Mouse (Mus musculus) embryonic fibroblast, embryonic 13.5 days (primary cell): ENCODE measurements around the gene Akr1d1. TPM values are rescaled to one million over a fixed set of nuclear protein-coding genes. Genes with fewer than 3 reads are reported as not detected.

Source experiments
- H3K27ac ChIP-seq: 2 replicates; pipeline ENCODE4 v1.5.1; 2012; ENCODE audit warnings: low read length, control low read depth, inconsistent platforms; ENCODE audit not compliant: insufficient read depth
- H3K4me1 ChIP-seq: 2 replicates; pipeline ENCODE4 v1.6.1; 2011; ENCODE audit warnings: low read length; ENCODE audit not compliant: control insufficient read depth, insufficient read depth
- H3K4me3 ChIP-seq: 2 replicates; pipeline ENCODE4 v1.5.1; 2011; ENCODE audit warnings: mild to moderate bottlenecking, control low read depth, low read length; ENCODE audit not compliant: insufficient read depth
- CTCF ChIP-seq: IDR thresholded peaks from 2 replicates; pipeline ENCODE4 v1.5.1; 2011; ENCODE audit warnings: mild to moderate bottlenecking, control low read depth, low read length, moderate library complexity, borderline replicate concordance; ENCODE audit not compliant: insufficient read depth
- POLR2A ChIP-seq: IDR thresholded peaks from 2 replicates; pipeline ENCODE4 v1.6.1; 2011; ENCODE audit warnings: low read depth, mild to moderate bottlenecking, control low read depth, low read length, moderate library complexity
- polyA plus RNA-seq: library from polyadenylated mRNA; stranded (reverse); fragments of >200 nt; gene quantifications from 2 replicates; pipeline ENCODE4 v1.2.4, GENCODE M21; 2011; ENCODE audit warnings: low read depth; ENCODE audit not compliant: missing spikeins, insufficient read length

Akr1d1 gene
- polyA plus RNA-seq, 1 experiment = not detected

GRCm38 (mm10) chr6:37552760-37553159, 22.8 kb downstream of the Akr1d1 start:
- no peak overlapping the region for H3K4me3 ChIP-seq
- no peak overlapping the region for H3K27ac ChIP-seq
- H3K4me1 ChIP-seq = no peaks in the 10 kb centered on the region
- TF ChIP-seq POLR2A (no peak), CTCF (no peak)

- no peak overlapping the region for H3K27ac ChIP-seq
- no peaks in the 10 kb centered on the region for H3K4me1 ChIP-seq
- no peak for TF ChIP-seq POLR2A
- no peak for TF ChIP-seq CTCF
- H3K4me3 ChIP-seq = no peak overlapping the region
Observed at GRCm38 (mm10) chr6:37553926-37554325, 24.0 kb downstream of the Akr1d1 start.

GRCm38 (mm10) chr6:37554327-37554726, 24.4 kb downstream of the Akr1d1 start:
- TF ChIP-seq POLR2A (no peak), CTCF (no peak)
- H3K27ac ChIP-seq = no peak overlapping the region
- no peak overlapping the region for H3K4me3 ChIP-seq
- H3K4me1 ChIP-seq = no peaks in the 10 kb centered on the region

GRCm38 (mm10) chr6:37563861-37564260, 33.9 kb downstream of the Akr1d1 start:
- no peaks in the 10 kb centered on the region for H3K4me1 ChIP-seq
- no peak overlapping the region for H3K27ac ChIP-seq
- H3K4me3 ChIP-seq = no peak overlapping the region
- TF ChIP-seq POLR2A = no peak
- no peak for TF ChIP-seq CTCF

GRCm38 (mm10) chr6:37567363-37567762, 37.4 kb downstream of the Akr1d1 start:
- TF ChIP-seq CTCF (no peak), POLR2A (no peak)
- no peak overlapping the region for H3K27ac ChIP-seq
- no peak overlapping the region for H3K4me3 ChIP-seq
- H3K4me1 ChIP-seq = no peaks in the 10 kb centered on the region

GRCm38 (mm10) chr6:37571939-37572338, 42.0 kb downstream of the Akr1d1 start:
- TF ChIP-seq CTCF (no peak), POLR2A (no peak)
- no peak overlapping the region for H3K27ac ChIP-seq

GRCm38 (mm10) chr6:37572935-37573334, 43.0 kb downstream of the Akr1d1 start:
- H3K4me1 ChIP-seq = no peaks in the 10 kb centered on the region
- no peak overlapping the region for H3K4me3 ChIP-seq
- H3K27ac ChIP-seq = no peak overlapping the region
- TF ChIP-seq POLR2A (no peak), CTCF (no peak)

More at GRCm38 (mm10) chr6:37571939-37572338, 42.0 kb downstream of the Akr1d1 start:
- Histone ChIP-seq H3K4me1 (no peaks in the 10 kb centered on the region), H3K4me3 (no peak overlapping the region)

GRCm38 (mm10) chr6:37580476-37580875, 50.5 kb downstream of the Akr1d1 start:
- Histone ChIP-seq H3K27ac (no peak overlapping the region), H3K4me1 (no peaks in the 10 kb centered on the region), H3K4me3 (no peak overlapping the region)
- TF ChIP-seq CTCF (no peak), POLR2A (no peak)

- TF ChIP-seq POLR2A (no peak), CTCF (peak; percentile 47; the same call in 1 of the 2 replicates)
- H3K27ac ChIP-seq = no peak overlapping the region
- H3K4me3 ChIP-seq = no peak overlapping the region
- peaks cover 3% of the 10 kb centered on the region; the same call in 1 of the 2 replicates for H3K4me1 ChIP-seq
Observed at GRCm38 (mm10) chr6:37589340-37589962, 59.5 kb downstream of the Akr1d1 start.

- Histone ChIP-seq H3K27ac (no peak overlapping the region), H3K4me1 (peaks cover 3% of the 10 kb centered on the region; the same call in 1 of the 2 replicates), H3K4me3 (no peak overlapping the region)
- TF ChIP-seq POLR2A = no peak
Observed at GRCm38 (mm10) chr6:37590800-37591199, 60.8 kb downstream of the Akr1d1 start.
